Mouse (Mus musculus) monocyte, adult 2 months (primary cell): ENCODE results near the gene Cfap99.

Source experiments
- DNase-seq, 2 experiments: peaks; one replicate each; pipeline ENCODE4 v3.0.0; 2022; ENCODE audit warnings: low spot score in 2 of 2, low read depth in 1 of 2

The Cfap99 gene

DNA sequence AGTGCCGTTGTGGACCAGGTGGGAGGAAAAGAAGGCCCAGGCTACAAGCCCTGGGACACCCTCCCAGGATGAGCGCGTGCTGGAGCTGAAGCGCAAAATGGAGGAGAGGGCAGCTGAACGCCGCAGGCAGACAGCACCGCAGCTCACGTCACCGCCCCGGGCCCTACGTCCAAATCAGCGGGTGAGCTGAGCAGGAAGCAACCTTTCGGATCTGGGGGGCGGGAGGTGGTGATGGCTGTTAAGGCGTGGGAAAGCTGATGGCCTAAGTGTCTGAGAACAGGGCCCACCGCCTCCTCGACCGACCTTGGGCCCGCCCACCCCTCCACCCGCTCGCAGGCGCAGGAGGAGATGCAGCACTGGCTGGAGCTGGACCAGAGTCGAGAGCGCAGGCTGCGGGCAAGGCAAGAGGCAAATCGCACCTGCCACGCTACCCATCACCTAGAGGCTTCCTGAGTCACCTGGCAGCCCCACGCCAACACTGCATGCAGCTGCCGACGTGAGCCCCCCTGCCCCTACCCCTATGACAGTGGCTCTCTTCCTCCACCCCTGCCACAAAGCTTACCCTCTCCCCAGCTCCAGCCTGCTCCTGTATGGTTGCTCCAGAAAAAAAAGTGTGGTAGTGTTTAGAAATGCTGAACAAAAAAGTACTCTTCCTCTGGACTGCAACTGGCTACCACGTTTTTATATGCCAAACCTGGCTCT lies 38.6 kb downstream of the Cfap99 start:
- DNase-seq, result no peak

DNA sequence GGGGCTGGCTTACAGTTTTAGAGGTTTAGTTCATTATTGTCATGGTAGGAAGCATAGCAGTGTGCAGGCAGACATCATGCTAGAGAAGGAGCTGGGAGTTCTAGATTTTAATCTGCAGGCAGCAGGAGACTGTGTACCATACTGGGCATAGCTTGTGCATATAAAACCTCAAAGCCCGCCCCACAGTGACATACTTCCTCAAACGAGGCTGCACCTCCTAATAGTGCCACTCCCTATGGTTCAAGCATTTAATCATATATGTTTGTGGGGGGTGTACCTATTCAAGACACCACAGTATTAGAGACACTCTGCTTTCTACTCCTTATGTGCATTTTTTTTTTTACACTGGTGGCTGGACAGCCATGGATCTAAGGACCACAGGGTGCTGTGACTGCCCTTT lies 41.7 kb downstream of the Cfap99 start:
- no peak for DNase-seq

DNA sequence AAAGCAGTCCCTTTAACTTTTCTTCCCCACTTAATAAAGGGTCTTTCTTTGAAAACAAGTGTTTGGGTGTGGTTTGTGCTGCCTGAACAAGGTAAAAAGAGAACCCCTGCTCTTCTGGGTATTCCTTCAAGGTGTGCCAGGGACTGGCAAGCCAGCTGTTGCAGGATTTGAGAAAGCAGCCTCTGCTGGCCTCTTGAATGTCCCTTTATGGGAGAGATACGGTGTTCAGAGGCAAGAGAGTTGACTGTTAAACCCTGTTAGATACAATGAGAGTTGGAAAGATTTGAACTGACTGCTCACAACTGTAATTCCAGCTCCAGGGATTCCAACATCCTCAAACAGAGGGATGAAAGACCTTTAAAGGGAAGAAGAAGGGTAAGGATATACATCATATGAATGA lies 45.7 kb downstream of the Cfap99 start:
- no peak for DNase-seq

DNA sequence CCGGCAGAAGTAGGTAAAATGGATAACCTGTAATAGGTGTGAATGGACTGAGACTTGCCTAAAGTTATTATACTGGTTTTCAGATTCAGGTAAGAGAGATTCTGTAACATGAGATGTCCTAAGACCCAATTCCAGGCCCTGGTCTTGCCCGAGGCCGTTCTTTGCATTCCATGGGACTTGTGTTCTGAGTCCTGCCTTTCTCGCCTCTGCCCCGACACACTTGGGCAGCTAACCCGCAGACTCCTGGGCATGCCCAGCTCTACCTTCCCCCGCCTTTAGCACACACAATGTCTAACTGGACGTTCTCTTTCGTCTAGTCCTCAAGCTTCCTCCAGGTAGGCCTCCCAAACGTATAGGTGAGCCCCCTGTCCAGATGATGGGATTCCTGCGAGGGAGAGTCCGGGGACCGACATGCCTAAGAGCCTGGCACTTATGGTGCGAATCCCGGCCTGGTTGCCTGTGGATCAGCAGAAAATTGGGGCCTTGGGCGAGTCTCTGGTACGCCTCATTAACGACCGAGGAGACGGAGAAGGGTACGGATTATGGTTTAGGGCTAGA lies 47.2 kb downstream of the Cfap99 start:
- peak in 1 of 2 experiments; percentile 3 for DNase-seq

DNA sequence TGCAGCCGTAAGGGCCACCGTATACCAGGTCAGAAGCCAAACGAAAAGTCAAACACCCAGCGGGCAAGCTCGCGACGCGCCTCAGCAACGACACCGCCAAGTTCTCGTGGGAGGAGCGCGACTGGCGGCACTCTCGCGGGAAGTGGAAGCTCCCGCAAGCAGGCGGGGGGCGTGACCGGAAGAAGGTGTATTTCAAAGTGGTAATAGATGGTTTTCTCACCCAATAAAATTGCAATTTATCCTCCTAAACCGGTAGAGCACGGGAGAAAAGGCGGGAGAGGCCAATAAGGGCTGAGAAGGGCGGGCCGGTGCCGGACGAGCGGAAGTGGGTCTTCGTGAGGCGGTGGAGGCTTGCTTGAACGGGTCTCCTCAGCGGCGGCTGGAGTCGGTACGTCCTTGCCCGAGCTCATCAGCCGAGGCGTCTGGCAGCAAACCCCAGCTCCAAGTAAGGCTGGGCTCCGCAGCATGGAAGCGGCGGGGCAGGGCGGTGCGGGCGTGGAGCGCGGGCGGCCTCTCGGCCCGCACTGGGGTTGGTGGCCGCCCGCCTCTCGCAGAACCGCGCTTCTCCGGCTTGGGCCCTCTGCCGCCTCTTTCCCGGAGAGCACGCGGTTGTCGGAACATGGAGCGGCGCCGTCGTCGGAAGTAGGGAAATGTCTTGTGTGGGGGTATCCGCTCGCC lies 47.8 kb downstream of the Cfap99 start, which contains the start of gene Rnf4:
Rnf4 (plus strand) TSS at position 193 of the 678 bp plus-strand sequence.
- peak; percentile 94 to 96 for DNase-seq

DNA sequence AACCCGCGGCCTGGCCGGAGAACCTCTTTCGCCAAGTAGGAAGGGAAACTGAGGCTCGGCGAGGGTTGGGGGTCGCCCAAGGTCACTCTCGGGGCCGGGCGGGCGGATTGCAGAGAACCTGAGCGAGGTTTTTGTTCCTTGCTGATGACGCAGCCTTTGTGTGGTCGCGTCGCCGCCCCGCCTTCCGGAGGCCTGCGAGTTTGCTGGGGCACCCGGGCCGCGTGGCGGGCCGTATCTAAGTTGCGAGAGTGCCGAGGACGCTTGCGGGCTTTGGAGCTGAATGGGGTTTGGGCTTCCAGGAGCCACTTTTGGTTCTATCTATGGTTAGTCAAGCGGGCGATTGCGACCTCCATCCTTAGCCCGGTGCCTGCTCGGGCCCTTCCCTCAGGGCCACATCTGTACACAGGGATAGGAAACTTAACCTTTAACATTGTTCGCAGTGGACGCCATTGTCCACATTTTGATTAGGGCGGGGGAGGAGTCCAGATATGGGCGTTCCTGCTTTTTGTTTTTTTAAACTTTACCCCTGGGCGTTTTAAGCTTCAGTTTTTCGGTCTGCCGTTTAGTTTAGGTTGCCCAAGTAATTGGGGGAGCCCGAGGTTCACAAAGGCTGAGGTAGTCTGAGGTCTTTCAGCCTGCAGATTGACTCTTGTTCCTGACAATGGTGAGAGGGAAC lies 48.5 kb downstream of the Cfap99 start:
- DNase-seq, result peak; percentile 29 to 57

DNA sequence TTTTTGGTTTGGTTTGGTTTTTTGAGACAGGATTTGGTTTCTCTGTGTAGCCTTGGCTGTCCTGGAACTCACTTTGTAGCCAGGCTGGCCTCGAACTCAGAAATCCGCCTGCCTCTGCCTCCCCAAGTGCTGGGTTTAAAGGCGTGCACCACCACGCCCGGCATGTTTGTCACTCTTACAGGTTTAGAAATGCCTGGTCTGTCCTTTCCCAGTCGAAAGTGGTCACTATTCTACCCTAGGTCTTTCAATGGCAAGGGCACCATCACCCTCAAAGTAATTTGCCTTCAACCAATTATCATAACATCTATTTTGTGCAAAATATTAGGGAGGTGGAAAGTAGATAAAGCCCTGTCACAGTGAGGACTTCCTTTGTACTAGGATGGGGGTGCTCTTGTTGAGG lies 51.8 kb downstream of the Cfap99 start:
- DNase-seq, result no peak

DNA sequence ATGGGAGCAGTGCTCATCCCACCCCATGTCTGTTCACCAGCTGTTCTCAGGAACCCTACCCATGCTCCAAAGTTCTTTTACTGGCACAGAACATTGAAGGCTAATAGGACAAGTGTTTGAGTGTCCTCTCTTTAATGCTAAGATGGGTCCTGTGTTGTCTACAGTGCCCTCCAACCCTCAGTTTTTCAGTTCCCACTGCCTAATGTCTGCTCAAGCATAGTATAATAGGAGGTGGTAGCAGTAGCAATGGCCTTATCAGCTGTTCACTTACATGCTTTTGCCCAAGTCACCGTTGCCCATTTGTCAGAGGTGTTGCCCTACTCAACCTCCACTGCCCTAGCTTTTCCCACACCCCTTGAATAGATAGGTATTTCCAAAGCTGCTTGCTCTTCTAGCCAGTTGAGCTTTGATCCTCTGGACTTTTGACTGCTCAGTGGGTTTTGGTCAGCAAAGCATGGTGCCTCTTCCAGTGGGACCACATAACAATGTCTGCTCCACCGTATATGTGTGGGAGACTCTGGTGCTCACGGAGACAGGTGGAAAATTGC lies 63.8 kb downstream of the Cfap99 start:
- DNase-seq, result no peak

DNA sequence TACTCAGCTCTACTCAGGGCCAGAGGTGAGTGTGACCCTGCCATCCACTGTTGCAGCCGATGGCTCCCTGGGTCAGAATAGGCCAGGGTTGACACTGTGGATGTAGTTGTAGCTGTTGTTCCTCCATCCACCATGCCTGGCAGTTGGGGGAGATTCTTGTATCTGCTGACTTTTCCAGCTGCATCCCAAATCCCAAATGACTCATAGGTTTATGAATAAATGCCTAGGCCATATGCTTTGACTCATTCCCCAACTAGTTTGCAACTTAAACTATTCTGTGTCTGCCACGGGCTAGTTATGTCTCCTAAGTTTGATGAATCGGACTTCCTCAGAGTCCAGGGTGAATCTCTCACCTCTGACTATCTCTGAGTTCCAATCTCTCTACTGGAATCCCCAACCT lies 71.9 kb downstream of the Cfap99 start:
- DNase-seq, result no peak

DNA sequence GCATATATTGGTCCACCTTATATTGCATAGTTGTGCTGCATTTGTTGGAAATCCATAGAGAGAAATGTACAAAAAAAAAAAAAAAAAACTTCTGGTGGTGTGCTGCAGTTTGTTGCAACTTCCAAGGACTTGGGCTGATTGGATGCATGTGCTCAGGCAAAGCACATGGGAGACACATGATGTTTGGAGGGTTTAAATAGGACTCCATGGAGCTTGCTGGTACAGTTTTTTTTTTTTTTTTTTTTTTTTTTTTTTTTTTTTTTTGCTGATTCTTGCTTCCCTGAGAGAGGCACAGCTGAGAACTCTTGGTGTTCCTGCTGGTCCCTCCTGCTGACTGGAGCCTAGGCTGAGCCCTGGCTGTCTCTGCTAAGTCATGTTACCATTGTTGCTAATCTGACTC lies 74.7 kb downstream of the Cfap99 start:
- DNase-seq, result no peak

DNA sequence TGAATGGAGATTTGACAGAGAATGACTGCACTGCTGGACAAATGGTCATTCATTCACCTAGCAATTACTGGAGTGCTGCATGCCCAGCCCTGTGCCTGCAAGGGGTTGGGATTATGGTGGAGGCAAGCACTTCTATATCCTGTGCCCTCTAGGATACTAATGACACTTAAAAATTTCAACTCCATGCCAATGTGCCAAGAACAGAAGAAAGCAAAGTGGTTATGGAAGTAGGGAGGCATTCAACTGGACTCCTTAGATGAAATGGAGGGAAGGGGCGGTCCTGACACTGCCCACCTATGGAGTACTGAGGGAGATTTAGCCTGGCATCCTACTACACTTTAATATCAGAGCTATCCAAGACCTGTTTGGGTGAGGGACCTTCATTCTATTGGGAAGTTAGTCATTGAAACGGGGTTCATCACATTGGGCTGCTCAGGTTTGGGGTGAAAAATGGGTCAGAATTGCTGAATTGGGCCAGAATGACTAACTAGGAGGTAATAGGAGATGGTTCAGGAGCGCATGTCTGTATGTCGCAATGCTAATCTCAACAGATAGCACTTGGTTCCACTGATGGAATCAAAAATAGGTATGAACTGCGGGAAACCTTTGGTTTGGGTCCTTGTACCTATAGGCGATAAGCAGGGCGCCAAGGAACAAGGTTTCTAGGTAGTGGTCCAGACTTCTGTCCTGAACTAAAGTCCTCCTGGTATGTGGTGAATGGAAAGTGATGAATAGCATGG lies 80.3 kb downstream of the Cfap99 start:
- no peak for DNase-seq

DNA sequence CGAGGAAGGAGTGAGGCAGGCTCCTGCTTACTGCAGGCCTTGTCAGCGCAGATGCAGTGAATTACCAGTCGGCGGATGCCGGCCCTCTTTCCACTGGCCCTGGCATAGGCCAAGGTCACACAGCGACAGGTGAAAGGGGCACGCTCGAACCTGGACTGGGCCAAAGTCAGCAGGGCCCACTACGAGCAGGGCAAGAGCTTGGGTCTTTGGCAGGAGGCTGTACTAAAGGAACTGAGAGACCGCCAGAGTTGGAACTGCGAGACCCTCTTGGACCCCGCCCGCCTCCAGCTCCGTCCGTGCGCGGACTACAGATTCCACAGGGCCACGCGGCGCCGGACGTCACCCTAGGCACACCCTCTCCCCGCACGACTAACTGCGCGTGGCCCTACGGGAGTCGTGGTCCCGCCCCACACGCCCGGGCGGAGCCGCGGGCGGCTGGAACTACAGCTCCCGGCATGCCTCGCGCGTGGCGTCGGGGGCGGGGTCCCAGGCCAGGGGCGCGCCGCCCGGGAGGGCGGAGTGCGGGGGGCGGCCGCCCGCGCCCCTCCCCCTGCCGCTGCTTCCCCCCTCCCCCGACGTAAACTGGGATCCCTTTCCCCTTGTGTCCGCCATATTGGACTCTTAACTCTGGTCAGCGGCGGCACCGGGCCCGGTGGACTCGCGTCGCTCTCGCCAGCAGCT lies 81.1 kb downstream of the Cfap99 start, which contains the start of gene Fam193a:
Fam193a (plus strand) TSS at position 593 of the 681 bp plus-strand sequence.
- DNase-seq, result peak; percentile 86 to 93

DNA sequence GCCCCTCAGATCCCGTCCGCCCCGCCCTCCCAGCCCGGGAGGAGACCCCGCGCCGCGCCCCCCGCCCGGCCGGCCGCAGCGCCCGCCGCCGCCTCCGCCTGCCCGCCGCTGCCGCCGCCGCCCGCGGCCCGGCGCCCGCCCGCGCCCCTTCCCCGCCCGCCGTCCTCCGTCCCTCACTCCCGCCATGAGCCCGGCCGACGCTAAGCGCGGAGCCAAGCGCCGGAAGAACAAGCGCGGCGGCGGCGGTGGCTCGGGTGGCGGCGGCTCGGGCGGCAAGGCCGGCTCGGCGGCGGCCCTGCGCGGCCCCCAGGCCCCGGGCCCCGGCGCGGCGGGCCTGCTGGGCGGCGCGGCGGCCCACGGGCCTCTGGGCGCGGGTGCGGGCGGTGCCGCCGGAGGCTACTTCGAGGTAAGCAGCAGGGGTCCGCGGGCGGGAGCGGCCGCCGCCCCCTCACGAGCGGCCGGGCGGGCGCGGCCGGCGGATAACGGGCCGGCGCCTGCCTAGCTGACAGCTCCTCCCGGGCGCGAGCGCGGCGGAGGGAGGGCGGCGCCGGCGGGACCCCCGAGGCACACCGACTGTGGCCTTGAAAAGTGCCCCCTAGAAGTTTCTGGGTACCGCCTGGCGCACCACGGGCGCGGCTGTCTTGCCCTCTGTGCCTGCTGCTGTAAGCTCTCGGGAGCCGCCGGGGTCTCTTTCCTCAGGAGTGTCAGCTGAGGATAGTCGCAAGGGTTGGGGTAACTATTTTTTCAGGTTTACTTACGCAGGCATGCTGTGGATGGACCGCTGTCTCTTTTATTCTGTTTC lies 81.8 kb downstream of the Cfap99 start:
- DNase-seq, result no peak

DNA sequence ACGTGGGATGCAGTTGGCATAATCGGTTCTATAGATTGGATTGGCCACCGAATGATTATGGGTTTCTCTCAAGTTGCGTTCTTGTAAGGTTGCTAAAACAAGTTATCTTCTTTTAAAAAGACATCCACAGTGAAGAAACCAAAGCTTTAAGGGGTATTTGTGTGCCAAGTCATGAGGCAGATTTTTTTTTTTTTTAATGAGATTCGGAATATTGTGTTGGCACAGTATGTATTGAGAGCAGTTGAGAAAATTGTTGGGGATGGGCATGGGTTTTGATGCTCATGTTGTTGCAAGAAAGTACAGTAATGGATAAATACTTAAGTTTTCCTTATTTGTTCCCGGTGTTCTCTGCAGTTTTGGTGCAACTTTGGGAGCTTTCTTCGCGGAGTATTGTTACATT lies 82.4 kb downstream of the Cfap99 start:
- no peak for DNase-seq

DNA sequence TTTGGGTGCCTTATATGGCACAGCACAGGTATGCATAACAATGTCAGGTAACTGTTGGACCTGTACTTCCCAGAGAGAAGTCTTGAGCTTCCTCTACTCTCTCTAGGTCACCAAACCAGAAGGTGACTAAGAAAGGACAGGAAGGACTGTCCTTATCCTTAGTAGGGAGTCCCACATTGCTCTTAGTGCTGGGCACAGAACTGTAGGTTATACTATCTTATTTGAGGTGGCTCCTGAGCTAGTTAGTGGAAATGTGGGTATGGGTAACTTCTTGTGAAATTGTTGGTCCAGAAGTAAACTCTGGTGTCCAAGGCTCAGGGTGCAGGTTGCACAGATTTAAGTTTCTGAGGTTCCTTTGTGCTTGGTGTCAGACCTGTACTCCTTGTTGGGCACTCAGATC lies 83.7 kb downstream of the Cfap99 start:
- DNase-seq, result no peak

DNA sequence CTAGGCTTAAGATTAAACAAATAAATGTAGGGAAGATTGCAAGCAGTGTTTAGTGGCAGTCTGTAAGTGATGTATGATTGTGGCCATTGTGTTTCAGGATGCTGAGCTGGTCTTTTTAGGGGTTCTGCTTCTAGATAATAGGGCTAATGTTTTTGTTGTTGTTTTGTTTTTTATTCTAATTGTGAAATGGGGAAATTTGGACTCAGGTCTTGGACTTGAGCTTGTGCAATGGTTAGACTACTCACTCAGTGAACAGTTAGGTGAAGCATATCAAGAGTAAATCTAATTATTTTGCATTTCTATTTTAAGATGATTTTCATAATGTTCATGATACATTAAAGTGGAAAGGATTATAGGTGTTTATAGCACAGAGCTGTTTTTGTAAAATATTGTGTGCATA lies 84.1 kb downstream of the Cfap99 start:
- DNase-seq, result no peak
